Mouse (Mus musculus) kidney, adult 9 months (tissue): ENCODE data around the gene Mgrn1.

Experiments used
- DNase-seq: peaks from one replicate; pipeline ENCODE4 v3.0.0; 2022

Gene Mgrn1

DNA sequence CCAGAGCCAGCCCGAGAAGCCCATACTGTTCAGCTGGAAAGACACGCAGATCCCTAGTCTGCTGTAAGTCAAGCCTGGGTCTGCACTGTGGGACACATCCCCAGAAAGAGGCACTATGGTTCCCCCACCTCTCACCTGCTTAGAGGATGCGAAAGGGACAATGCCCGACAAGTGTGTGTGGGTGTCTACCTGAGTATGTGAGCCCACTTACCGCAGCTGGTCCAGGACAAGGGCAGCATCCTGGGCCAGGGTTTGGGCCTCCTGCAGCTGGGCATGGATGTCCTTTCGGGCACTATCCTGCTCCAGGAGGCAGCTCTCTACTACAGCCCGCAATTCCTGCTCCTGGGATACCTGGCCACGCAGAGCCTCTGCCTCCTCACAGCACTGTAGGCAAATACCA, 56.8 kb downstream of the Mgrn1 start:
- no peak for DNase-seq

DNA sequence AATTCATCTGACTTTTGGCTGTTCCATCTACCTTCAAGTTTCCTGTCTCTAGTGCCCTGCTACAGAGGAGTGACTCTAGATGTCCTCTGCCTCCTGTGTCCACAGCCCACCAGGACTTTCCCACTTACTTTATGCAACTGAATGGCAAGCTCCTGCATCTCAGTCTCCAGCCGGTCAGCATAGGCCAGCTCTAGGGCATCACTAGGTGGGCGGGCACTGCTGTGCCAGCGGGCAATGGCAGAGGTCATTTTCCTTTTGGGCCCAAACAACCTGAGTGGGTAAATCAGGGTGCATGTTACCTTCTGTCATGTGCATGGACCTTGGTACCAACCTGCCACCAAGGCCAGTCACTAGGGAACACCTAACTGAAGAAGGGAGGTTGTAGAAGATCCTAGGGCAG, 57.4 kb downstream of the Mgrn1 start:
- no peak for DNase-seq

DNA sequence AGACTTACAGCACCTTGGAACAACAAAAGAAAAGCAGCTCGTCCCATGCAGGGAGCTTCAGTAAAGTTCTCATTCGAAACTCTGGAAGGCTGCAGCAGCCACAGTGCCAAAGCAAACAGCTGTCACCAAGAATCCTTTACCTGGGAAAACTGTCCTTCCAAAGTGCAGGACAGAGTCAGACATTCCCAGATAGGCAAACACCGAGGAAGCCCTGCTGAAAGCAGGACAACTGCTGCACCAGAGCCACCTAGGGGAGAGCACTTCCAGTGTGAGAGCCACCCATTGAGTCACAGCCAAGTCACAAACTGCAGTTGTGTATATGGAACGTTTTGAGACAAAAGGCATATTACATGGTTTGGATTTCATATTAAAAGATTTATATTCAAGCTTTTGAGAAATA, 59.4 kb downstream of the Mgrn1 start:
- no peak for DNase-seq

DNA sequence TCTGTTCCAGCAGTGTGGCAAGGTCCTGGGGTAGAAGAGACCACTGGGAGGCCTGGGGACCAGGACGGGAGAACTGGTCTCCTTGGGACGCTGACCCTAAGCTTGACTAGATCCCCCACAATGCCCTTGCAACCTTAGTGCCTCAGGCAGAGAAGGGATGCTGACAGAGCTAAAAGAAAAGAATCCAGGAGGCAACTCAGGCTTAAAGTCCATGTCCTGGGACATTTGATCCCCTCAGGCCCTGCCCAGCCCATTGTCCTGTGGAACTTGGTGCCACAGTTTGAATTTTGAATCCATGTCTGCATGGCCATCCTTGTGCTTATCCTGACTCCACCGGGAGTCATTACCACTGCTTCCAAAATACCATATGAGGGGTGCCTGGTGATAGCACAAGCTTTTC, 60.1 kb downstream of the Mgrn1 start:
- peak; percentile 78 for DNase-seq

DNA sequence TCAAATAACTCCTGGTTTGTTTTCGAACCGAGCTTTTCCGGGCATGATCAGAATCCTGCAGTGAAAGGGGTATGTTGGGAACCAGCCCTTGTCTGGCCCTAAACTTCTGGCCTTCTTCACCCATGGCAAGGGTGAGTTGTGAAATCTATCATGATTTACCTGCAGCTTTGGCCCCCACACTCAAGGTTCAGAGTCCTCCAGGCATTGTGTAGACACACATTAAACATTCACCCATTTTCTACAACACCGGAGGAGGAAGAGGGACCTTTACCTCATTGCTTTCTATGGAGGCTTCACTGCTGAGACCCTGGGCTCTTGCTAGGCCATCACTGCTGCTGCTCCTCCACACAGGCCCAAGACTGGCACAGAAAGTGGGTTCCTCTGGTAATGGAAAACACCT, 61.3 kb downstream of the Mgrn1 start:
- no peak for DNase-seq

DNA sequence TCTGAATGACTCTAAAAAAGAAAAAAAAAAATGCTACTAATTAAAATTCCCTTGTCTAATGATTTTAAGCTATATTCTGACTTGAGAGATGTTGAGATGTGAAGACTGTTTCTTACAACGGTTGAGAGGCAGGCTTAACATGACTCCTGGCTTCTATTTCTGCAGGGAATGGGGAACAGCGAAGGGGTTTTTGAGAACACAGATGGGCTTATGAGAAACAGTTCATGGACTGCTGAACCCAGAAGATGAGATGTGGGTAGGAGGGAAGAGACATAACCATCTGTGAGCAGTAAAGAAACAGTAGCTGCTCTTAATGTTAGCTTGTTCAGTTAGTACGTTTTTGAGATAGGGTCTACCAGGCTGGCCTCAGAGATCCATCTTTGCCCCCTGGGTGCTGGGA, 70.6 kb downstream of the Mgrn1 start:
- no peak for DNase-seq

DNA sequence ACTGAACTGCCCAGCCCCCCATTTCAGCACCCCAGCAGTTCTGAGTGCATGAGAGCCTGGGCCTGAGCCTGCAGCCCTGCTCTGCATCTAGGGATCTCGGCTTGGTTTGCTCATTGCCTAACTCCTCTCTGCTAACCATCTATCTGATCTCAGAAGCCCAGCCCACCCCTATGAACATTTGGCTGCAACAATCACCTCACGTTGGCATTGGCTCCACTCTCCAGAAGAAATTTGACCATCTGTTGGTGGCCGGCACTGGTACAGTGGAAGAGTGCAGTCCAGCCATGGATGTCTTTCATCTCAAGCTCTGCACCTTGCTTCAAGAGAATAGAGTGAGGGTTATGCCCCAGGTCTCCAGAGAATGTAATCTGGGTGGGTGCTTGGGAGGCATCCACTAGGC, 71.4 kb downstream of the Mgrn1 start:
- DNase-seq, result no peak

DNA sequence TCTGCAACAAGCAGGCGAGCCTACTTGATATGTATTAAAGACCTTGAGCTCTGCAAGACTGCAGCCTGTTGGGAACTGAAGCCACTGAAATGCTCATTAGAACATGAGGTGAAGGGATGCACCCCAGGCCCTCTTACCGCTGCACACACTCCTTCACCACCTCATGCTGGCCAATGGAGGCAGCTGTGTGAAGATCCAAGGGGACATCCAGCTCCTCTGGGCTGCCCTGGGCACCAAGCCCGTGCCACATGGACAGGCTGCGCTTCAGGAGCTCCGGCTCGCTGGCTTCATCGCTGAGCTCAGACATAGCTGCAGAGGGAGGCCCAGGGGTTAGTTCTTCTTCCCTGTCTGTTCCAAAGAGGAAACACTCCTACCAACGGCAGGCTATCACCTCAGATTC, 74.2 kb downstream of the Mgrn1 start:
- DNase-seq, result no peak

DNA sequence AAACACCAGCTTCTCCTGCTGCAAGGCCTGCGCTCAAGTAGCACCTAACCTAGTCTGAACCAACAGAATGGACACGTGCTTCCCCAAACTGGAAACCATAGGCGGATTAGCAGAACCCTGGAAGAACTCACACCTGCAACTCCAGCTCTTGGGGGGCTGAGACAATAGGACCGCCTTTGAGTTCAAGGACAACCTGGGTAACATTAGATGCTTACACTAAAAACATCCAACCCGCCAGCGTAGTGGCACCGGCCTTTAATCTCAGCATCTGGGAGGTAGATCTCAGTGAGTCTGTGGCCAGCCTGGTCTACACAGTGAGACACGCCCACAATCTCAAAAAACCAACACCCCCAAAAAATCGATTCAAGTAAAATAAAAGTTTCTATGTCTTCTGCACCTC, 77.3 kb downstream of the Mgrn1 start:
- no peak for DNase-seq

DNA sequence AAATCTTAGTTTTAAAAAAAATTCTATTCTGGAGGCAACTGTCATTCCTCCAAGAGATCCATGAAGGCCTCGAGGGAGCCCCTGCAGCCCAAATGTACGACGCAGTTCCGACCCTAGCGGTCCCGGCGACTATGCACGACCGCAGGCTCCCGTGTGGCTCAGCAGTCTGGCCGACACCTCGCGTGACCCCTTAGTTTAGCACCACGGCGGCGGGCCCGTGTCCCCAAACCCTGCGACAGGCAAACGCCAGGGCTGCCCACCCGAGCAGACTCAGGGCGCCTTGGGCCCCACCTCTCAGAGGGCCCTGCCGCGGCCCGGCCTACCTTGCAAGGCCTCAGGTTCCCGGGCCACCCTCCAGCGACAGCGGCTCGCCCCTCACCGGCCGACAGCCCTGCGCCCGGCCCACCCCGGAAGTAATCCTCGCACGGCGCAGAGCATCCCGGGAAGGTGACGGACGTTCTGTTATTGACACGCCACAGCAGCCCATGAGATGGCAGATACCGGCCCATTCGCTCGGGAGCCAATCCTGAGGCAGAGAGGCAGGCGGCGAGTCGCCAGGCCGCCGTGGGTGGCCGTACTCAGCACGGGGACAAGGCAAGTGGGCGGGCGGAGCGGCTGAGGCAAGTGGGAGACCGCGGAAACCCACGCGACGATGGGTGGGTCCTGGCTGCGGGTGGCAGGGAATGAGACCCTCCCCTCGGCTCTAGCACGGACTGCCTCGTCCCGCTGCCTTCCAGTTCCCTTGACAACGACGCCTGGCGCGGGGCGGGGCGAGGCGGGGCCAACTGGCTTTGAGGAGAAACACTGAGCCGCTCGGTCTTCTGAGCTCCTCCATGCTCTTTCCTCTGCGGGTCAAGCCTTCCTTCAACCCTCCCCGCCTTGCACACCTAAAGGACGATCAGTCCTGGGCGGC, 78.0 kb downstream of the Mgrn1 start, which contains the start of gene Anks3:
Gene Anks3 (minus strand): TSS at position 409 of the 913 bp plus-strand sequence.
- peak; percentile 99 for DNase-seq

DNA sequence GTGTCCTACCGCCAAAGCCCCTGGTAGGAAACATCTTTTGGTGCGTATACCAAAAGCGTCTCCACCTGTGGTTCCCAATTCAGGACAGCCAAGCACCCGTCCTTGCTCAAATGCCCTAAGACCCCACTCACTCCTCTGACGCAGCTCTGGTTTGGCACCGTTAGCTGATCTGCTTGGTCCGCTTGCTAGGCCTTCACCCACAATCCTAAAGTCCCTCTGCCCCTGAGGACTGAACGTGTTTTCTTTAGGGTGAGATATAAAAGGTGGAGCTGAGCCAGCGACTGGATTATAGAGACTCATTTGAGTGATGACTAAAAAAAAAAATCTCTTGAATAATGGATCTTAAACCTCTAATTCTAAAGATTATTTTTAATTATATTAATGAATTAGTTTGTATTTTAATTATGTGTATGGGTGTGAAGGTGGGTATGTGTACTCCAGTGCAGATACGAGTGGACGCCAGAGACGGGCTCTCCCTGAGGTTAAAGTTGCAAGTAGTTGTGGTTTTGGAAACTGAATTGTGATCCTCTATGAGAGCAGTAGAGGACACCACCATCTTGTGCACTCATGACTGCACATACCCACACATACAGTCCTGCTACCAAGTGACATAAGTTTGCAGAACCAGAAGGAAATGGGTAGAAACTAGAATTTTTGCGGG, 78.8 kb downstream of the Mgrn1 start:
- DNase-seq, result no peak

DNA sequence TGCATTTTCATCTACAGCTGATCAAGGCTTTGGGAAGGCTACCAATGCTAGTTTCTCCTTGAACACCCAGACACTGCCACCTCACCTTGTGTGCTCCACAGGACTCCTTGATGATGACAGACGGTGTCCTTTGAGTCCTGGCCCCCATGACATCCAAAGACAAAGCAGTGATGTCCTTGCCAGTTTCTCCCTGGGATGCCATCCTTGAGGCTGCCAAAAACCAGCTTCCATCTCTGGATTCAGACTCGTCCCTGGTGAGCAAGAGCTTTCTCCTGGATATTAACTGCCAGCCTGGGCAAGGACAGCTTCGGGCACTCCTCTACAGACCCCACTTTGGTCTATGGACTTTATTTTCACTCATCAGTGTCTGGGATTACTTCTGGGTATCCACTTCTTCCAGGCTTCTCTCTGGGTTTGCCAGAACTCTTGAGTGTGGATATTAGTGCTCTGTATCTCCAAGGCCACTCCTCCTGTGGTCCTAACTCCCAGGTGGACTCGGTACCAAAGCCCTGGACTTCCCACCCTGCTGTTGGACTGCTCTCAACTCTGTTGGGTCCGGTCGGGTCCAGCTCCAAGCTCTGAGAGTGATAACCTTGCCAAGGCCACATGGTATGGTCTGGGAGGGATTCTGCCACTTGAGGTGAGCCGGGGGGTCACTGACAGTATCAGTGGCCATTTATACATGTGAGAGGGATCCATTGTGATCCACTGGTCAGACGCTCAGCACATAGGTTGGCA, 79.5 kb downstream of the Mgrn1 start:
- DNase-seq, result no peak

DNA sequence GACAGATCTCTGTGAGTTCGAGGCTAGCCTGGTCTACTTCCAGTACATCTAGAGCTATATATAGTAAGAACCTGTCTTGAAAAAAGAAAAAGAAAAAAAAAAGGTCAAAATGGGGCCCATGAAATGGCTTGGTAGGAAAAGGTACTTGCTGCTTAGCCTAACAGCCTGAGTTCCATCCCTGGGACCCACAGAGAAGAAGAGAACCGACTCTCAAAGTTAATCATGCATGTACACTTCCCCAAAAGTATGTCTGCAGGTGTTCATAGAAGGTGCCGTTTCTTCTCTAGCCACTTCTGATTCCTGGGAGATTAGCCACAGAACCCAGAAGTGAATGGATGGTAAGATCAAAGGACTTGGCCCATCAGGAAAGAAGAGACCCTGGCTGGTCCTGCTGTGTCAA, 82.4 kb downstream of the Mgrn1 start:
- no peak for DNase-seq

DNA sequence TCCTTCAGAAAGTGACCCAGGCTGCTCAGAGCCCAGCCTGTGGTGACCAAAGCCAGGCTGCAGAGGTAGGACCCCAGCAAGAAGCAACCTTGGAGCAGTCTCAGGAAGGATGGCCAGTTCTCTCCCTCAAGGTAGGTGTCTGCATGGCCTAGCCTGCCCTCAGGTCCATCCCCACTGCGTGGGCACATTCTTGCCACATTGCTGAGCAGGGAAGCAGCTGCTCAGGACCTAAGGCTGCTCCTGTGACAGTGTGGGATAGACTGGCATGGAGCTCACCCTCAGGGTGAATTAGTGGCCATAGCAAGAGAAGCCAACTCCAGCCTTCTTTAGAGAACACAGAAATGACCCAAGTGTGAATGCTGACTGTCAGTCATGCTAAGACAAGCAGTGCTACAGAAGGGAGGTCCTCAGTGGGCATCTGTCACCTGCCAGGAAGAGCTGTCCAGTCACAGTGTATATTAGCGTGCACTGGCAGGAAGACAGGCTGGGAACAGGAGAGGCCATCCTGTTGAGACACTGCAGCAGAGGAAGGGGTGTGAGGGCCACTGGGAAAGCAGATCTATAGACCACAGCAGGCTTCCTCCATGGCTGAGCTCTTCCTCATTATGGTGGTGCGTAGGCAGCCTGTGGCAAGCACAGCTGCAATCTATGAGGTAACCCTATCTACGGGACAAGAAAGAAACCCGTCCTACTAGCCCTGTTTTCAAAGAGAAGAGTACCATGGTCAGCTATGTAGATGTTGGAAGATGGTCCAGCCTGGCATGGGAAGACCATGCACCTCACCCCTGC, 83.2 kb downstream of the Mgrn1 start:
- no peak for DNase-seq

DNA sequence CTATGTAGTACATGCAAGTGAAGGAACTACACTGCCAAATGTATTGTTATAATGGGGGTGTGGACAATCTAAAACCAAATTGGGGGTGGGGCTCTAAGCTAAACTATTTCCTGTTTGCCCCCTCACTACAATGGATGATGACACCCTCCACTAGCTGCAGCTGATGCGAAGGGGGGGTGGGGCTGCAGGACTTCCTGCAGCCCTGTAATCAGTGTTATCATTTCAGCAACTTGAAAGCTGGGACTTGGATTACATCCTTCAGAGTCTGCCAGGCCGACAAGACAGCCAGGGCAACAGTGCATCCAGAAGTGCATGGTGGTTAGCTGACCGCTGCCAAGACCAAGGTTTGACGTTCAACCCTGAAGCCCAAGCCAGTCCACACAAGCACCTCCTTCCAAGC, 85.6 kb downstream of the Mgrn1 start:
- DNase-seq, result no peak

DNA sequence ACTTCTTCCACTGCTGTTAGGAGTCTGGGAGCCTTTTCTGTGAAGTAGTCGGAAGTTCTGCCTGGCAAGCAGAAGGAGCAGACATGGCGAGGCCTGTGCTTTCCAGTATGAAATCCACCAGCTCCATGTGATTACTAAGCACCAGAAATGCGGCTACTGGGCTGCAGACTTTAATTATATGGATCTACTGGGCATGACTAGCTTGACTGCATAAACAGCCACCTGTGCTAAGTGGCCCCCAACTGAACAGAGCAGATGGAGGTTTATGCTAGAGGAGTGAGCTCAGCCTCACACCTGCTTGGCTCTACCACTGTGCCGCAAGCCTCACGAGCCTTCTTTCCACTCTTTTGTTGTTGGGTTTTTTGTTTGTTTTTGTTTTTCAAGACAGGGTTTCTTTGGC, 88.5 kb downstream of the Mgrn1 start:
- no peak for DNase-seq

DNA sequence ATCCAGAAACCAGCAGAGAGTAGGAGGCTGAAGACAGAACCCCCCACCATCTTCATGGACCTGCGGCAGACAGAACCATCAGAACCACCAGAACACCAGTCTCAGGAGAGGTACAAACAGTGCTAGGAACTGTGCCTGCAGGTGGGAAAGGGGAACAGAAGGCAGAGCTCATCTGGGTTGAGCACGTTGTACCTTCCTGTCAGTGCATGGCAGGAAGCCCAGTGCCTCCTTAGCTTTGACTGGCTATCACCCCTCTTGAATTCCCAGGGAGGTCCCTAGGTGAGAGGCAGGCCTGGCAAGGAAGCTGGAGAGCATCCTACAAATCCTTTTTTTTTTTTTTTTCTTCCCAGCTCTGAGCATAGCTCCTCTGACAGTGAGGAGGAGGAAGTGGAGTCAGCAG, 90.1 kb downstream of the Mgrn1 start:
- no peak for DNase-seq

DNA sequence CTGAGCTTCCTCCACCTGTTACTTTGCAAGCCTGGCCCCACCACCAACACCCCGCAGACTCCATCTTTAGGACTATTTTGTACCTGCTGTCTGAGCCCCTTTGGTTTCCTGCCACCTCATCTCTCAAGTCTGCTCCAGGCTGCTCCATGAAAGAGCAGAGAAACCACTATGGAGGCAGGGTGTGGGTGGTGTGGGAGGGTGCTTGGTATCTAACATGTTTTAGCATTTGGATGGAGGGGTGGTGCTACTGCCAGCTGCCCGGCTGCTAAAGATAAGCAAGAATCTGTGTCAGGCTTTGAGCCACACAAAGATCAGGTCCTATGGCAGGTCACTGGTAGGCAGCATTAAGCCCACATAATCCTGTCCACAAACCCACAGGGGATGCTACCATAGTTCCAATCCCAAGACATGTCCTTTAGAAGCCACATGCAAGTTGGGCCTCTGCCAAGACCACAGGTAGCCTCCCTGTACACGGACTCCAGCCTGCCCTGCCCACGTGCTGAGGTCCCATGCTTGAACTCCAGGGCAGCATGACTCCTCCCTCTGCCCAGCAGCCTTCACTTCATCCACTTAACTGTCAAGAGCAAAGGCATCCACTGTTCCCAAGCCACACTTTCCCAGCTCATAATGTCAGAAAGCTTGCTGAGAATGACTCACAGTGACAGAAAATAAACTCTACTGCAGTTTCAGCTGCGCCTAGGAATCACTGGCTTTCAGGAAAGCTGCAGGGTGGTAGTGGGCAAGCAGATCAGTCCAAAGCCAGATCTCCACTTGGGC, 92.4 kb downstream of the Mgrn1 start:
- peak; percentile 48 for DNase-seq

DNA sequence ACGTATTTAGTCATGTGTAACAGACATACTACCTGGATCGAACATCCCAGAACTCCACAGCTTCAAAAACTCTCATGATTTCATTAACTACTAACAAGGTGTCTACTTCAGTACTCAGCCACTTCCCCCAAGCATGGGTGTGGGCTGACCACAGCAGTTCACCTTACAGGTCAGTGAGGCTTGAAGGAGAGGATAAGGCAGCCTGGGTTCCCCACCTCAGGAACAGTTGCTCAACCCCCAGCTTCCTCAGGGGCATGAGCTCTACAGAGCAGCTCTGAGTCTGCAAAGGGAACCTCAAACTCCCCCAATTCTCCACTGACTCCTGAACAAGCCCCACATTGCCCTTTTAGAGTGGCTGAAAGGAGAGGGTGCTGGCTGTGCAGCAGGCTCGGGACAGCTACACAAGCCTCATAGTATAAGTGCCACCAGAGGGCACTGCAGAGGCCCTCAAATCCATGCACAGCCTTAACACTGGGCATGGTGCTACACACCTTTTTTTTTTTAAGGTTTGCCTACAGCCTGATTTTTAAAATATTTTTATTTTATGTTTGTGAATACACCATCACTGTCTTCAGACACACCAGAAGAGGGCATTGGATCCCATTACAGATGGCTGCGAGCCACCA, 93.8 kb downstream of the Mgrn1 start:
- peak; percentile 60 for DNase-seq

DNA sequence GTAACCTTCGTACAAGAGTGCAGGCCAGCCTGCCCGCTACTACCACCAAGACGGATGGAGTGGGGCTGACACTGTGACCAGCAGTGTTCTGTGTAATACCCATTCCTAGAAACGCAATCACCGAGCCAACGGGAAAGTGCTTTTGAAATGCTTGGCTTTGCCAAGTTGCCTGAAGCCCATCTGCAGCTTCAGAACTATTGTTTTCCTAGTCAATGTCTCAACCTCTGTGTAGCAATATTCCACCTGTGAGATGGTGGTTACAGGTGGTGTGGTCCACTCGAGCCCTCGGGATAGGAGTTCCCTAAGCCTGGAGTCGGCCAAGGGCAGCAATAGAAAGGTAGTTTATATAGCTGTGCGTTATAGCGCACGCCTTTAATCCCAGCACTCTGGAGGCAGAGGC, 98.7 kb downstream of the Mgrn1 start:
- DNase-seq, result no peak
